Mouse (Mus musculus) cerebellum, adult 2 months (tissue): Measurements from ENCODE around the gene Nrxn3. TPM values are rescaled to one million over a fixed set of nuclear protein-coding genes. Genes with fewer than 3 reads are reported as not detected.
A peak's percentile ranks its signal among the peaks of the same experiment; 100 is the strongest.

ENCODE experiments used
- DNase-seq, 2 experiments: peaks; one replicate each; pipeline ENCODE4 v3.0.0; 2021
- H3K27ac ChIP-seq: fragments of 200-500 bp; 2 replicates; pipeline ENCODE4 v1.5.1; 2012; ENCODE audit warnings: low read length, control low read depth, inconsistent platforms; ENCODE audit not compliant: insufficient read depth
- H3K27me3 ChIP-seq: fragments of 200-500 bp; 2 replicates; pipeline ENCODE4 v1.6.1; 2012; ENCODE audit warnings: inconsistent platforms, mild to moderate bottlenecking, low read length, moderate library complexity; ENCODE audit not compliant: control insufficient read depth, insufficient read depth
- H3K4me1 ChIP-seq: fragments of 200-500 bp; 2 replicates; pipeline ENCODE4 v1.6.1; 2011; ENCODE audit warnings: low read length; ENCODE audit not compliant: control insufficient read depth, insufficient read depth
- H3K4me3 ChIP-seq: fragments of 200-500 bp; replicated peaks from 2 replicates; pipeline ENCODE3; 2011; ENCODE audit warnings: mild to moderate bottlenecking, low read depth, low read length, control low read depth; ENCODE audit not compliant: insufficient read depth
- CTCF ChIP-seq: fragments of 200-500 bp; IDR thresholded peaks from 2 replicates; pipeline ENCODE4 v1.5.1; 2011; ENCODE audit warnings: low read depth, mild to moderate bottlenecking, control low read depth, low read length, moderate library complexity, borderline replicate concordance; ENCODE audit not compliant: insufficient read depth
- POLR2A ChIP-seq: fragments of 200-500 bp; IDR thresholded peaks from 2 replicates; pipeline ENCODE4 v1.6.1; 2011; ENCODE audit warnings: low read length, control low read depth, borderline replicate concordance; ENCODE audit not compliant: insufficient read depth
- WGBS: fragments of 180-500 bp; shearing (Covaris S2); methylation state at CpG from one replicate; pipeline ENCODE4 v1.1.7; 2018; 5-methylcytosine and 5-hydroxymethylcytosine counted together
- polyA plus RNA-seq: library from polyadenylated mRNA; depleted of rRNA; stranded (reverse); fragments of >200 nt; gene quantifications from 2 replicates; pipeline ENCODE4 v1.2.3, GENCODE M21; 2012

Gene Nrxn3
- polyA plus RNA-seq, 1 experiment: 101 TPM

- no peak for DNase-seq
- TF ChIP-seq CTCF: no peak
- no peak for TF ChIP-seq POLR2A
- no peak overlapping the region; the same call in 1 of the 2 replicates for H3K27ac ChIP-seq
- H3K4me3 ChIP-seq: no peak overlapping the region
- 62% methylated on average over 4 of the region's 4 CpGs for WGBS
- H3K4me1 ChIP-seq: no peaks in the 10 kb centered on the region
- no peaks in the 10 kb centered on the region for H3K27me3 ChIP-seq
These were observed 568.3 kb downstream of the Nrxn3 start for GRCm38 (mm10) chr12:89290736-89291574.

- H3K4me1 ChIP-seq: no peaks in the 10 kb centered on the region
- peak; percentile 26 to 61 for DNase-seq
- H3K27ac ChIP-seq: no peak overlapping the region
- WGBS: 47% methylated on average over 4 of the region's 4 CpGs
- TF ChIP-seq CTCF: peak; percentile 50; the same call in 1 of the 2 replicates
- TF ChIP-seq POLR2A: no peak
- no peak overlapping the region for H3K4me3 ChIP-seq
- no peaks in the 10 kb centered on the region for H3K27me3 ChIP-seq
These were observed 579.3 kb downstream of the Nrxn3 start for GRCm38 (mm10) chr12:89302011-89302410.

DNA sequence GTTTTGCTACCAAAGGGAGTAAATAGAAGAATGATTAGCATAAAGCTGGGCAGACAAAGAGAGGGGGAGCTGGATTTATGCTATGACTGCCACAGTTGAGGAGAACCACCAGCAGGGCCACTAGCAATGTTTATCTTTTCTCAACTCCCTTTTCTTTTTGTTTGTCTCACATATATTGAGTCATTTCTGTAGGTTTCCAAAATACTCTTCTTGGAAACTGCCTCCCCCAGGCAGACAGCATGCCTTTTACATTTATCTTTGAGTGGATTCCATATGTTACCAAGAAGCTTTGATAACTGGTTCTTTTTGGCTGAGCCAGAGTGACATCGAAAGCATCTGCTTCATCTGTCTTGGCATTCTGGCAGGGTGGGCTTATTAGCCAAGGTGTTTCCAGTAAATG, 587.5 kb downstream of the Nrxn3 start:
- no peaks in the 10 kb centered on the region for H3K27me3 ChIP-seq
- WGBS: 67% methylated on average over 1 of the region's 1 CpGs
- DNase-seq: no peak

DNA sequence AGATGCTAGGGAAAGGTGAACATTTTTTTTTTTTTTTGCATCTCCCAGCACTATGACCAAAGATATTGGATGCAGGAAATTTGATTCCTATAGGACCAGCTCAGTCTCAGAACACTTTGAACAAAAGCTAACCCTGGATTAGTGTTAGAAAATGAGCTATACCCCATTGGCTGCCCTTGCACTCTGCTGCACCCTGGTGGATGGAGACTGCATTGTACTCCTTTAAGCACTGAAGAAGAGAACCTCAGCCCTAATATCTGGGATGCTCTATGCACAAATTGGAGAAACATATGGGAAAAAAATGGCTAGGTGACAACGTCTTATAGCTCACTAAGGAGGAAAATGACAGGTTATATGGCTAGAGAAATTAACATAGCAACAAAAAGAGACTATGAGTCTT, 589.9 kb downstream of the Nrxn3 start:
- DNase-seq: no peak
- no peak overlapping the region for H3K27ac ChIP-seq
- TF ChIP-seq CTCF (peak; percentile 17; the same call in 1 of the 2 replicates), POLR2A (no peak)
- no peak overlapping the region for H3K4me3 ChIP-seq
- H3K27me3 ChIP-seq: no peaks in the 10 kb centered on the region
- 40% methylated on average over 1 of the region's 1 CpGs for WGBS
- H3K4me1 ChIP-seq: no peaks in the 10 kb centered on the region

More for the DNA sequence above, 587.5 kb downstream of the Nrxn3 start:
- Histone ChIP-seq H3K27ac (no peak overlapping the region), H3K4me3 (no peak overlapping the region), H3K4me1 (no peaks in the 10 kb centered on the region)
- no peak for TF ChIP-seq POLR2A

GRCm38 (mm10) chr12:89325864-89326560, 603.3 kb downstream of the Nrxn3 start:
- Histone ChIP-seq H3K4me1 (no peaks in the 10 kb centered on the region), H3K27me3 (no peaks in the 10 kb centered on the region), H3K27ac (no peak overlapping the region), H3K4me3 (no peak overlapping the region)
- no peak for TF ChIP-seq CTCF
- no peak for TF ChIP-seq POLR2A
- no peak for DNase-seq
- WGBS: 15% methylated on average over 8 of the region's 8 CpGs

- no peak for DNase-seq
- no peak for TF ChIP-seq POLR2A
- TF ChIP-seq CTCF: no peak
- WGBS: 89% methylated on average over 3 of the region's 3 CpGs
- no peak overlapping the region for H3K27ac ChIP-seq
- no peaks in the 10 kb centered on the region for H3K4me1 ChIP-seq
- H3K4me3 ChIP-seq: no peak overlapping the region
- no peaks in the 10 kb centered on the region for H3K27me3 ChIP-seq
These were observed 609.0 kb downstream of the Nrxn3 start for GRCm38 (mm10) chr12:89331474-89332263.

DNA sequence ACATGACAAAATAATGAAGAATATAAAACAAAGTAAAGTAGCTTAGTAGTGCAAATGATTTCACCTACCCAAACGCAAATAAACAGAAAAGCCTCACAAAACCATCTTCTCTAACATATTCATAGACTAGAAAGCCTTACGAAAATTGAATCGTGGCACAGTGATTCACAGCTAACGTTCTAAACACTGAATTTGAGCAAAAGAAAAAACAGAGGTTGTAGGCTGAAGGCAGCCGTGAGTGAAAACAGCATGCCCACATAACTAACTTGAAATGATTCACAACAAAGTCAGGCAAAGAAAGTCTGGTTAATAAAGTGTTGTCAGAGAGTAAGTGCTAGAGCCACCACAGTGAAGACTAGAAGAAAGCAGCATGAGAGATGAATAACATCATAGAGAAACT, 610.8 kb downstream of the Nrxn3 start:
- WGBS: 86% methylated on average over 5 of the region's 5 CpGs
- no peaks in the 10 kb centered on the region for H3K4me1 ChIP-seq
- H3K27ac ChIP-seq: no peak overlapping the region
- no peak overlapping the region for H3K4me3 ChIP-seq
- DNase-seq: no peak
- no peak for TF ChIP-seq POLR2A
- TF ChIP-seq CTCF: no peak
- no peaks in the 10 kb centered on the region for H3K27me3 ChIP-seq

DNA sequence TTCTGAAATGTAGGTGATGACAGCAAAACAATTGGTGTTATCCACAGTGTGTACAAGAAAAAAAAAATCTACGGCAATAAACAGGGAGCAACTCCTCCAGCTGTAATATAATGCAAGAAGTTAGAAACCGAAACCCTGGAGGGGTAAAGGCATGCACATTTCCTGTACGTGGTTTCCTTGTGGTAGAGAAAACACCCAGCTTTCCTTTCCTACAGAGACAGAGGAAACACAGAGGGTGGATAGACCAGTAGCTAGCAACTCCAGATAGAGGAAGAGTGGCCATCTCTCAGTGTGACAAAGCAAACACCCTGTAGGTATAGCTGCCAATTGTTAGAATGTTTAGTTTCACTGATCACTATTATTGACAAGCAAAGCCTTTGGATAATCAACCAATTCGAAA, 642.2 kb downstream of the Nrxn3 start:
- no peak for DNase-seq

More for the DNA sequence above, 642.2 kb downstream of the Nrxn3 start:
- Histone ChIP-seq H3K4me1 (no peaks in the 10 kb centered on the region), H3K27me3 (no peaks in the 10 kb centered on the region), H3K4me3 (no peak overlapping the region), H3K27ac (no peak overlapping the region)
- no peak for TF ChIP-seq CTCF
- no peak for TF ChIP-seq POLR2A
- 78% methylated on average over 4 of the region's 4 CpGs for WGBS
